Mouse (Mus musculus) liver, postnatal 0 days (tissue): ENCODE results near the gene Dscaml1.

Experiments used
- CTCF ChIP-seq: sonication (generic); IDR thresholded peaks from 2 replicates; pipeline ENCODE4 v1.5.1; 2016; ENCODE audit warnings: antibody characterized with exemption, low read depth
- EP300 ChIP-seq: IDR thresholded peaks from 2 replicates; pipeline ENCODE4 v1.6.1; 2016; ENCODE audit warnings: antibody characterized with exemption, low read depth, mild to moderate bottlenecking

- TF ChIP-seq CTCF (no peak), EP300 (no peak)
Observed at GRCm38 (mm10) chr9:45610336-45611060, 184.1 kb downstream of the Dscaml1 start.
